Mouse (Mus musculus) G1E-ER4 (cell line): ENCODE measurements around the gene Nrde2. TPM values are rescaled to one million over a fixed set of nuclear protein-coding genes. Genes with fewer than 3 reads are reported as not detected.

ENCODE experiments used
- GATA1 ChIP-seq: IDR thresholded peaks from one replicate; pipeline ENCODE4 v1.8.0; 2012; ENCODE audit warnings: low read length, inconsistent platforms
- polyA plus RNA-seq: library from polyadenylated mRNA; stranded (reverse); fragments of >175 nt; gene quantifications from 2 replicates; pipeline ENCODE4 v1.2.3, GENCODE M21; 2012

Nrde2 gene
- polyA plus RNA-seq, 1 experiment = 9.5 TPM

DNA sequence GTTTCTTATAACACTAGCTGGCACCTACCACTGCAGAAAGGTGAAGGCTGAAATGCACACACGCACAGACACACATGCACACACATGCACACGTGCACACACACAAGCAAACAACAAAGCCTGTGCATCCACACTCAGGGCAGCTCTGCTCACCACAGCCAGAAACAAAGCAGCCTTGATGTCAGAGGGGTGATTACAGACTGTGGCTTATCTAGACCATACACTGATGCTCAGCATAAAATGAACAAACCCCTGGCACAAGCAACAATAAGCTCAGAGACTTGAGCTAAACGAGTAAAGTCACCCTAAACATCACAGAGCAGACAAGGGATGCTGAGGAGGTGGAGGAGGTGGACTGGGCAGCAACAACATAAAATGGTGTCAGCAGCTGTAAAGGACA is 24.3 kb downstream of the Nrde2 start:
- no peak for TF ChIP-seq GATA1

GRCm38 (mm10) chr12:100134395-100134936 is 25.0 kb downstream of the Nrde2 start:
- no peak for TF ChIP-seq GATA1

DNA sequence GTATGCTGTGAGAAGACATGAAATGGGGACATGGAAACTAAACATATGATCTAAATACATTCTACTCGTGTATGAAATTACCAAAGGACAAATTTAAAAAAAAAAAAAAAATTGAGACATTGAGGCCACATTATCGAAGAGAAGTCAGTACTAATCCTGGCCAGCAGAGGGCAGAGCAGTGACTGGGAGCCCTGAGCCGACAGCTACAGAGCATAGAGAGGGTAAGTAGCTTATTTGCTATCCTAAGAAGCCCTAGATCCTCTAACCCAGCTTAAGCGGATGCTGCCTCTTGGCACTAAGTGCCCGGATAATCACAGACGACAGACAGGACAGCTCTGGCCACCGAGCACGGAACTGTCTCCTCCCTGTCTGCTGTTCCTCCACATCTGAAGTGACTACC is 27.8 kb downstream of the Nrde2 start:
- no peak for TF ChIP-seq GATA1

DNA sequence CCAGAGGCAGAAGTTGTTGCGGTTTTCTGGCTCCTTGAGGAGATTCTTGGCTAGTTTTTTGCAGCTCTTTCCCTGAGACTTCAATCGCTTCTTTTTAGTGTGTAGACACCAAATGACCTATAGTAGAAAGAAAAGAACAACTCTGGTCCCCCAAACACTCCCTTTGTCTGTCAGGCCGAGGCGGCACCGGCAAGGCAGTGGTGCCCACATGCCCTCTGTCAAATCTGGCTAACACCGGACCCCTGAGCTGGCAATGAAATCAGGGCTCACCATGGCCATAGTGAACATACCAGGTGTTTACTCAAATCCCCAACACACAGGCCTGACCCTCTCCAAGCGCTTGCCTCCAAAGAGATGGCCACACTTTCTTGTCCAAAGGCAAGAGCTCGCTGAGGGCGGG is 28.3 kb downstream of the Nrde2 start:
- TF ChIP-seq GATA1 = no peak

GRCm38 (mm10) chr12:100128961-100129360 is 30.5 kb downstream of the Nrde2 start:
- TF ChIP-seq GATA1 = no peak

DNA sequence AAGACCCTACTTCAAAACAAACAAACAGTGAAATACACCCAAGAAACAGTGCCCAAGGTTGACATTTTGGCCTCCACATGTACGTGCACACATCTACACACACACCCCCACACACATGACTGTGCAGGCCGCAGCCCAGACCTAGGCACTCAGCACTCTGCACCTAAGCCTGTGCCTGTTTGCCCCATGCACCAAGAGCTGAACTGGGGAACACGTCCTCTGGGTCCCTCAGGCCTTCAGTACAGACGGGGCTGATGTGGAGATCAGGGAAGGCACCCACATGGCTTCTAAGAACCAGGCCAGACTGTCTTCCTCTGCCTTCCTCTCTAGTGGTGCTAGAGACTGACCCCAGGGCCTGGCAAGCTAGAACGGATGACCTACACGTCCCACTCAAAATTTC is 30.9 kb downstream of the Nrde2 start:
- TF ChIP-seq GATA1 = no peak

GRCm38 (mm10) chr12:100127866-100128480 is 31.5 kb downstream of the Nrde2 start:
- TF ChIP-seq GATA1 = no peak

- TF ChIP-seq GATA1 = no peak
These were observed 32.2 kb downstream of the Nrde2 start for GRCm38 (mm10) chr12:100126968-100127865.

DNA sequence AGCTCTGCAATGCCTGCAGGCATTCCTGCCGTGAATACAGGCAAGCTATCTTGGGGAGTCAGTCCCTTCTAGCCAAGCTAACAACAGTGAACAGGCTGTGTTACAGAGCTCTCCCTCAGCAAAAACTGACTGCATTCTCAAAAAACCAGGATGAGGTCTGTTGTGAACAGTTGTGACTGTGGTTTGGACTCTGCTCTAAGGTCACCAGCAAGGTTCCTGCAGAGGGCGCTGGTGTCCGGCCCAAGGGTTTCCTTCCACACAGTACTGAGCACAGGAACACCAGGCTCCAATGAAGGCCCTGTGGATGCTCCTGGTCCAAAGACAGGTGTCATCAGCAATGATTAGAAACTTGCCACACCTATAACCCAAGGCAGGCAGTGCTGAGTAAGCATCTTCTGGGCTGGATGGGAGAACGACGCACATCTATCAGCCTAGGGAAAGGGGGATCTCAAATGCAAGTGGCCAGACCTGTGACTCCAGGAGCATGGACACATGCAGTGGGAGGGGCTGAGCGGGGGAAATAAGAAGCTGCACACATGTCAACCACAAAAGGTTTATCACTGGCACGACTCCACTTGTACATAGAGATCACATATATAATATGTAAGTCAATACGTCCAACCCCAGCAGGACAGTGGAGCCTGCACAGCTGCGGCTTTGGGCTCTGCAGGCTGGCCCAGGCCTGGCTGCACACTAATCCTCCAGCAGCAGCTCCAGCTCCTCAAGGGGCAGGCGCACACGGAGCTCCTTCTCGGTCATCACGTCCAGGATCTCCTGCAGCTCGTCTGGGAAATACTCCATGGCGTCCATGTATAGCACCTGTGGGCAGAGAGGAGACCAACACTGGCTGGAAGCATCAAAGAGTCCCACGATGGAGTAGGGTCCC is 34.3 kb downstream of the Nrde2 start:
- no peak for TF ChIP-seq GATA1

GRCm38 (mm10) chr12:100123476-100123875 is 36.0 kb downstream of the Nrde2 start:
- no peak for TF ChIP-seq GATA1

GRCm38 (mm10) chr12:100122921-100123381 is 36.5 kb downstream of the Nrde2 start:
- TF ChIP-seq GATA1 = no peak

- TF ChIP-seq GATA1 = no peak
These were observed 43.5 kb downstream of the Nrde2 start for GRCm38 (mm10) chr12:100115982-100116381.

DNA sequence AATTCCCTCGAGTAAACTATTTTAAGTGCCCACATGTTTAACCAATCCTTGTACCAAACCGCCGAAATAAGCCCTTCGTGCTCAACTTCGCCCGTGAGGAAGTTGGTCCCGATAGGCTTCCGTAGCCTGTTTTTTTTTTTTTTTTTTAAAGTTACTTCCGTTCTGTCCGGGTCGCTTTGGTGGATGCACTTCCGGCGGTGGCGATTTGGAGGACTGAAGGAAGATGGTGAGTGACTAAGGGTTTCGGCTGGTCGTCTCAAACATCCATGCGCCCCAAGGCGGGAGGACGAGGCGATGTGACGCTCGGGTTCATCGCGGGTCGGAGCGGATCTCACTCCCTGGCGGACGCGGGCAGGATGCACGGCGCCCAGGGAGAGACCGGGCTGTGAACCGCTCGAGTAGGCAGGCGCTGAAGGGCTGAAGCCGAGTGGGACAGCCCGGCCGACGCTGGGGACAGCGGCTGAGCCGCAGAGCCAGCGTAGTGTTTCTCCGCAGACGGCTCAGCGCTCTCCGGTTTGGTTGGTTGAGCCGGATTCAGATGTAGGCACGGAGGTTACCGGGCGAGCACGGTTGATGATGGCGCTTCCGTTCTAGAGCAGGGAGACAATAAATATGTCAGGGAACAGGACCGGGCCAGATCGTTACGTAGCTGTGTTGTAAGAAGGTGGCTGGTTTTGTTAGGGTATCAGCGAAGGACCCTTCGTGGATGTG is 49.3 kb downstream of the Nrde2 start, which contains the start of gene Psmc1:
Gene Psmc1, plus strand, starts transcription at position 169 of the 711 bp plus-strand sequence.
- no peak for TF ChIP-seq GATA1

DNA sequence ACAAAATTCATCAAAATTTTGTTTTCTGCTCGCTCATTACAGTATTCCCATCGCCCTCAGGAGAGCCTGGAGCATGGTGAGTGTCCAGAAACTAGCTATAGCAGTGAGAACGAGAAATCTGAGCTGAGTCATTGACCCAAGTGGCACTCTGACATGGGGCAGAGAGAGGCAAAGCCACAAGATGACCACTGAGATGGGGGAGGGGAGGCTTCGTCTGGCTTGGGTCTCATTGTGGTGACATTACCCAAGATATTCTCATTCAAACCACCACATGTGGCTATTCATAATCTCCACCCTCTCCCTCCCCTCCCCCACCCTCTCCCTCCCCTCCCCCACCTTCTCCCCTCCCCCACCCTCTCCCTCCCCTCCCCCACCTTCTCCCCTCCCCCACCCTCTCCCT is 52.0 kb downstream of the Nrde2 start:
- TF ChIP-seq GATA1 = no peak
